Mouse (Mus musculus) Patski (cell line): ENCODE measurements around the gene Fbxo41. TPM values are rescaled to one million over a fixed set of nuclear protein-coding genes. Genes with fewer than 3 reads are reported as not detected.

Experiments used
- ATAC-seq: fragments of 100-300 bp; one replicate; pipeline ENCODE4 v1.8.0; 2021
- CTCF ChIA-PET: fragments of 350-600 bp; sonication (Branson Sonifier 250); formaldehyde crosslinking; loops from one replicate; lab custom pipeline; 2022; ENCODE audit warnings: inconsistent platforms; lab: Charles Lee
- POLR2A ChIA-PET: fragments of 350-600 bp; sonication (Branson Sonifier 250); formaldehyde crosslinking; loops from one replicate; lab custom pipeline; 2022; ENCODE audit warnings: antibody characterized with exemption, inconsistent platforms; lab: Charles Lee
- DNase-seq: peaks from one replicate; pipeline ENCODE4 v3.0.0-alpha.2; 2011; ENCODE audit warnings: low read depth, low spot score
- H3K27me3 ChIP-seq: fragments of 371-371 bp; one replicate; pipeline ENCODE4 v1.5.1; 2021
- CTCF ChIP-seq: fragments of 100-300 bp; IDR thresholded peaks from one replicate; pipeline ENCODE4 v1.5.1; 2021
- in situ Hi-C: fragments of 300-500 bp; cut with MboI; formaldehyde crosslinking; loops from 3 replicates; pipeline ENCODE4 v1.11.1; 2018; ENCODE audit warnings: low pct_unique_long_range_greater_than_20kb, mixed read lengths
- polyA plus RNA-seq: library from polyadenylated mRNA; unstranded; gene quantifications from one replicate; pipeline ENCODE4 v1.2.3, GENCODE M21; 2021

Gene Fbxo41
- polyA plus RNA-seq, 1 experiment from 2014 or later, result 0.06 TPM

GRCm38 (mm10) chr6:85447351-85447750 lies 55.4 kb downstream of the Fbxo41 start:
- CTCF ChIA-PET, result no interaction called here
- H3K27me3 ChIP-seq, result no peaks in the 10 kb centered on the region
- DNase-seq (no peak), ATAC-seq (no peak)
- in situ Hi-C loops, result no loop called here
- POLR2A ChIA-PET, result no interaction called here
- no peak for TF ChIP-seq CTCF

DNA sequence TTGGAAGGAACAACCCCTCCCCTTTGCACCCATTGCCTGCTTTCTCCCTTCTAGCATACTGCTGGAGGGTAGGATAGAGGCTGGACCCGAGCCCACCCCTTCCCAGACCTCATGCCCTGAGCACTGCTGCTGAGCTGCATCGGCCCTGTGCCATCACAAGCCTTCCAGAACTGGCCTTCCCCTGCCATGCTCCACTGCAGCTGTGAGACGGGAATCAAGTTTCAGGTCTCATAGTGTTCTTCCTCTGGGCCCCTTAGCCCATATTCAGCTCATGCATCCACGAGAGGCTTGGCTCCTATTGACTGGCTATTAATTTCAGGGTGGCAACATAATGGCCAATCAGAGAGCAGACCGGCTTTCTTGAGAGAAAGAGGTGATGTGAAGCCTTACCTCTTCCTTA lies 57.5 kb downstream of the Fbxo41 start:
- no peak for TF ChIP-seq CTCF
- CTCF ChIA-PET, result interaction anchor here (1.6 kb wide), 1 partner anchor 11 kb away, joined by 5 read pairs; no protein-coding TSS in a partner anchor
- no peaks in the 10 kb centered on the region for H3K27me3 ChIP-seq
- ATAC-seq (no peak), DNase-seq (no peak)
- in situ Hi-C loops, result no loop called here
- POLR2A ChIA-PET, result no interaction called here

- POLR2A ChIA-PET, result no interaction called here
- DNase-seq (no peak), ATAC-seq (no peak)
- CTCF ChIA-PET, result interaction anchor here (1.6 kb wide), 1 partner anchor 10 kb away, joined by 5 read pairs; no protein-coding TSS in a partner anchor
- H3K27me3 ChIP-seq, result no peaks in the 10 kb centered on the region
- in situ Hi-C loops, result no loop called here
- no peak for TF ChIP-seq CTCF
These were observed 58.4 kb downstream of the Fbxo41 start for GRCm38 (mm10) chr6:85444266-85444965.

- in situ Hi-C loops, result no loop called here
- CTCF ChIA-PET, result no interaction called here
- H3K27me3 ChIP-seq, result no peaks in the 10 kb centered on the region
- DNase-seq (no peak), ATAC-seq (no peak)
- no peak for TF ChIP-seq CTCF
- POLR2A ChIA-PET, result no interaction called here
These were observed 59.1 kb downstream of the Fbxo41 start for GRCm38 (mm10) chr6:85443488-85444233.

GRCm38 (mm10) chr6:85441142-85441541 lies 61.7 kb downstream of the Fbxo41 start:
- no peak for TF ChIP-seq CTCF
- H3K27me3 ChIP-seq, result no peaks in the 10 kb centered on the region
- ChIA-PET POLR2A (no interaction called here), CTCF (no interaction called here)
- ATAC-seq, result no peak
- in situ Hi-C loops, result no loop called here
- DNase-seq, result no peak

GRCm38 (mm10) chr6:85436631-85437030 lies 66.2 kb downstream of the Fbxo41 start:
- ATAC-seq (peak; percentile 36), DNase-seq (no peak)
- in situ Hi-C loops, result no loop called here
- POLR2A ChIA-PET, result no interaction called here
- no peak for TF ChIP-seq CTCF
- H3K27me3 ChIP-seq, result no peaks in the 10 kb centered on the region
- CTCF ChIA-PET, result no interaction called here

GRCm38 (mm10) chr6:85436204-85436603 lies 66.6 kb downstream of the Fbxo41 start:
- in situ Hi-C loops, result no loop called here
- no peak for TF ChIP-seq CTCF
- ChIA-PET POLR2A (no interaction called here), CTCF (no interaction called here)
- ATAC-seq (no peak), DNase-seq (no peak)
- H3K27me3 ChIP-seq, result no peaks in the 10 kb centered on the region

DNA sequence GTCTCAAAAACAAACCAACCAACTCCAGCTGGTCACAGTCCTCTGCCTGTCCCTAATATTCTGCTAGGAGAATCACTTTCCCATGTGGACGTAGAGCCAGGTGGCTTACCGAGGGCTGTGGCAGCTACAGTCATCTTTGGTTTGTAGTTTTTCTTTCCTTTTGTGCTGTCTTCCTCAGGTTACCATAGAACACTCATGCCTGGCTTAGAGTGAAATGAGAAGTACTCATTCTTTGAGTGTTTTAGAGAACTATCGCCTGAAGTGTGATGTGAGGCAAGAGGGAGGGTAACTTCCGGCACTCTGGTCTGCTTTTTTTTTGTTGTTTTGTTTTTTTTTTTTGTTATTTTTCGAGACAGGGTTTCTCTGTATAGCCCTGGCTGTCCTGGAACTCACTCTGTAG lies 68.9 kb downstream of the Fbxo41 start:
- in situ Hi-C loops, result no loop called here
- no peak for ATAC-seq
- TF ChIP-seq CTCF, result no peak
- DNase-seq, result no peak
- ChIA-PET CTCF (interaction anchor here (1.6 kb wide), 1 partner anchor 11 kb away, joined by 5 read pairs; no protein-coding TSS in a partner anchor), POLR2A (no interaction called here)
- H3K27me3 ChIP-seq, result no peaks in the 10 kb centered on the region

- POLR2A ChIA-PET, result no interaction called here
- no peak for TF ChIP-seq CTCF
- H3K27me3 ChIP-seq, result no peaks in the 10 kb centered on the region
- no peak for DNase-seq
- CTCF ChIA-PET, result no interaction called here
- ATAC-seq, result peak; percentile 62
- in situ Hi-C loops, result no loop called here
These were observed 70.9 kb downstream of the Fbxo41 start, which contains the start of gene Smyd5 for GRCm38 (mm10) chr6:85431842-85432431. Gene Smyd5 (plus strand): TSS chr6:85431989.

DNA sequence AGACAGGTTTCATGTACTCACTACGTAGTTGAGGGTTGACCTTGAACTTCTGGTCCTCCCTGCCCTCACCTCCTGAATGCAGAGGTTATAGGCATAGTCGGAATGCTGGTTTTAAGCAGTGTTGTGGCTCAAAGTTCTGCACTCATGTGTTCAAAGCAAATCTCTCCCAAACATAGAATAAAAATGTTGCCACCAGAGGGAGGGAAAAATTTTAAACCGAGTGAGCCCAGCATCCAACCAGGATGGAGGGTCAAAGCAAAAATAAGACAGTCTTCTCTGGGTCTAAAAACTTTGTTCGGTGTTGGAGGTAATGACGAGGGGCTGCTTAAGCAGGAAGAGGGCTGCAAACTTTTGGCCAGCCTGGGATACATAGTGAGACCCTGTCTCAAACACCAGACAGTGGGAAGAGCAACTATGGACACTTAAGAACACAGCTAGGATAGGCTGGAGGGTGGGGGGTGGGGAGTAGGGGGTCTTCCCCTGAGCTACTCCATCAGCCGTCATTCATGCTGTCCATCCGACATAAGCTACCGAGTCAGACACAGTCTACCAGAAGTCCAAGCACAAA lies 71.4 kb downstream of the Fbxo41 start:
- no peaks in the 10 kb centered on the region for H3K27me3 ChIP-seq
- POLR2A ChIA-PET, result no interaction called here
- no peak for TF ChIP-seq CTCF
- no peak for ATAC-seq
- no peak for DNase-seq
- CTCF ChIA-PET, result no interaction called here
- in situ Hi-C loops, result no loop called here
